Mouse (Mus musculus): ENCODE data around the gene Nipa1.

DNA sequence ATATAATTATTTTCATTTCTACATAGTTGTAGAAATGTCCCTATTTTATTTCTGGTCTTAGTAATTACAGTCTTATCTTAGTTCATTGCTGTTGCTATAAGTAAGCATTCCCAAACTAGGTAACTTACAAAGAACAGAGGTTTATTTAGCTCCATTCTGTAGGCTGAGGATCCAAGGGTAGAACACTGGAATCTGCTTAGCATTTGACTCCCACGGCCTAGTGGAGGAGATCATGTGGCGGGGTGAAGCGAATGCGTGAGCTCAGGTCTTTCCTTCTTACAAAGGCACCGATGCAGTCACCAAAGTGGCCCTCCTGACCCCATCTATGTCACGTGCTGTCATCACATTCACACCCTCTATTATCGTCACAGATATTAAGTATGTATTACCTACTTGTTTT lies 27.9 kb downstream of the Nipa1 start:
- TF ChIP-seq E2F4 (IDR thresholded peaks at IDR 0.05; ENCODE audit: insufficient replicate concordance, low read depth, low read length): no peak
- TF ChIP-seq KAT2A (IDR thresholded peaks at IDR 0.05; ENCODE audit: insufficient replicate concordance, low read length): no peak
- TF ChIP-seq POLR2A (IDR thresholded peaks at IDR 0.05; ENCODE audit: low read depth, low read length): no peak
- TF ChIP-seq CHD1 (IDR thresholded peaks at IDR 0.05; ENCODE audit: low read depth, low read length): no peak
- no peak for TF ChIP-seq CHD2 (IDR thresholded peaks at IDR 0.05; ENCODE audit: low read length)
- TF ChIP-seq CTCF (conservative IDR thresholded peaks at IDR 0.05 in 1 of 2, IDR thresholded peaks at IDR 0.05 in 1 of 2; ENCODE audit: low read depth in 2 of 2, low read length in 2 of 2): no peak
- TF ChIP-seq ZC3H11A (IDR thresholded peaks at IDR 0.05; ENCODE audit: low read depth, low read length): no peak
- TF ChIP-seq EP300 (IDR thresholded peaks at IDR 0.05; ENCODE audit: low read length): no peak
- TF ChIP-seq ELF1 (IDR thresholded peaks at IDR 0.05; ENCODE audit: low read depth, low read length): no peak
- no peak for TF ChIP-seq TBP (conservative IDR thresholded peaks at IDR 0.05; ENCODE audit: low read depth, low read length)
- TF ChIP-seq TCF12 (IDR thresholded peaks at IDR 0.05; ENCODE audit: low read depth, low read length): no peak
- no peak for TF ChIP-seq MAX (IDR thresholded peaks at IDR 0.05; ENCODE audit: low read length)
